Mouse (Mus musculus): Measurements from ENCODE around the gene Tmem14a. TPM values are rescaled to one million over a fixed set of nuclear protein-coding genes. Genes with fewer than 3 reads are reported as not detected.

Tmem14a gene
- polyA plus RNA-seq, 1 experiment from 2014 or later = 12.1 TPM

DNA sequence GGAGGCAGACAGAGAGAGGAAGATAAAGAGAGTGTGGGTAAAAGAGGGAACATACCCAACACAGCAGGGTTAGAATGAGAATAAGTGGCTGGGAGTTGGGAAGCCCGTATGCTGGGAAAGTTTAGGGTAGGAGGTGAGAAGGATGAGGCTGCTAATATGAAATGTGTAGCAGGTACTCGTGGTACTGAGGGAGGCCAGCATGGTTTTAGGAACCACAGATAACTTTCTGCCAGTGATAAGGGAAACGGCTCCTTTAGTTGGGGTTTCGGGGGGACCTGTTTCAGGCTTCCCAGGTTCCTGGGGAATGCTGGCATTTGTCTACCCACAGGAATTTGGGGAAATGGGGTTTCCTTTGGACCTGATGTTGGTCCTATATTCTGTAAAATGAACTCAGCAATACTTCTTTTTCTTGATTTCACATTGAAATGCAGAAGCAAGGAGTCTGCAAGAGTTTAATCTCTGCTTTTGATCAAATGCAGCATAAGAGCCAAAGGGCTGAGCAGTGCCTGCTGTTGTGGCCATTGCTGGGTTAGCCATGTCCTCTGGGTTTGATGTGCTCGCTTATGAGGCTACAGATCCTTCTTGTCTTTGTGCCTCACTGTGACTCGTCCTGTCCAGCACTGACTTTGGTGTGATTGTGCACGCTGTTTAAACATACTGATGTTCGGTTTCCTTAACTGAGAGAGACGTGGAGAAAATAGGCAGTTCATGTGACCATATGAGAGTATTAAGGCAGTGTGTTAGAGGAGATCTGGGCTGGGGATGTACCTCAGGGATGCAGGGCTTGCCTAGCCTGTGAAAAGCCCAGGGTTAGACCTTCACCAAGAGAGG lies 30.4 kb downstream of the Tmem14a start:
- H3K9ac ChIP-seq (ENCODE audit: low read length) = no peak overlapping the region
- H3K36me3 ChIP-seq (ENCODE audit: control insufficient read depth, insufficient read depth, low read length) = no peaks in the 10 kb centered on the region
- no peaks in the 10 kb centered on the region for H3K27me3 ChIP-seq (ENCODE audit: control insufficient read depth, insufficient read depth, low read length)
- DNase-seq (ENCODE audit: low spot score) = no peak
- 81% methylated on average over 9 of the region's 9 CpGs for WGBS
- H3K9me3 ChIP-seq (ENCODE audit: control insufficient read depth, low read length) = no peaks in the 10 kb centered on the region
- ATAC-seq (replicated peaks; ENCODE audit: low FRiP score) = no peak
- H3K4me2 ChIP-seq (ENCODE audit: low read depth, low read length, severe bottlenecking) = no peak overlapping the region
- H3K4me3 ChIP-seq (ENCODE audit: low read depth, low read length) = no peak overlapping the region
- no peak overlapping the region for H3K27ac ChIP-seq (ENCODE audit: low read depth, low read length)
- H3K4me1 ChIP-seq (replicated peaks; ENCODE audit: control insufficient read depth, insufficient read depth, low read length) = no peaks in the 10 kb centered on the region

- DNase-seq (ENCODE audit: low spot score) (no peak), ATAC-seq (replicated peaks; ENCODE audit: low FRiP score) (no peak)
- Histone ChIP-seq H3K27ac (ENCODE audit: low read depth, low read length) (no peak overlapping the region), H3K27me3 (ENCODE audit: control insufficient read depth, insufficient read depth, low read length) (no peaks in the 10 kb centered on the region), H3K9me3 (ENCODE audit: control insufficient read depth, low read length) (no peaks in the 10 kb centered on the region), H3K4me3 (ENCODE audit: low read depth, low read length) (no peak overlapping the region), H3K4me2 (ENCODE audit: low read depth, low read length, severe bottlenecking) (no peak overlapping the region), H3K9ac (ENCODE audit: low read length) (no peak overlapping the region), H3K4me1 (replicated peaks; ENCODE audit: control insufficient read depth, insufficient read depth, low read length) (0 out of 2 replicates have a peak, but pooled peaks cover 1% of the 10 kb centered on the region), H3K36me3 (ENCODE audit: control insufficient read depth, insufficient read depth, low read length) (no peaks in the 10 kb centered on the region)
- WGBS = 65% methylated on average over 6 of the region's 6 CpGs
These were observed 33.3 kb downstream of the Tmem14a start for GRCm38 (mm10) chr1:21251661-21252060.

- Histone ChIP-seq H3K27ac (ENCODE audit: low read depth, low read length) (no peak overlapping the region), H3K4me3 (ENCODE audit: low read depth, low read length) (no peak overlapping the region), H3K9ac (ENCODE audit: low read length) (no peak overlapping the region), H3K27me3 (ENCODE audit: control insufficient read depth, insufficient read depth, low read length) (no peaks in the 10 kb centered on the region), H3K4me2 (ENCODE audit: low read depth, low read length, severe bottlenecking) (no peak overlapping the region), H3K36me3 (ENCODE audit: control insufficient read depth, insufficient read depth, low read length) (no peaks in the 10 kb centered on the region), H3K9me3 (ENCODE audit: control insufficient read depth, low read length) (no peaks in the 10 kb centered on the region), H3K4me1 (replicated peaks; ENCODE audit: control insufficient read depth, insufficient read depth, low read length) (0 out of 2 replicates have a peak, but pooled peaks cover 1% of the 10 kb centered on the region)
- WGBS = 92% methylated on average over 10 of the region's 10 CpGs
- DNase-seq (ENCODE audit: low spot score) = no peak
- ATAC-seq (replicated peaks; ENCODE audit: low FRiP score) = no peak
These were observed 34.4 kb downstream of the Tmem14a start for GRCm38 (mm10) chr1:21252566-21253302.

- Histone ChIP-seq H3K36me3 (ENCODE audit: control insufficient read depth, insufficient read depth, low read length) (no peaks in the 10 kb centered on the region), H3K9ac (ENCODE audit: low read length) (no peak overlapping the region), H3K4me1 (replicated peaks; ENCODE audit: control insufficient read depth, insufficient read depth, low read length) (0 out of 2 replicates have a peak, but pooled peaks cover 1% of the 10 kb centered on the region), H3K27ac (ENCODE audit: low read depth, low read length) (no peak overlapping the region), H3K4me2 (ENCODE audit: low read depth, low read length, severe bottlenecking) (no peak overlapping the region), H3K27me3 (ENCODE audit: control insufficient read depth, insufficient read depth, low read length) (no peaks in the 10 kb centered on the region), H3K9me3 (ENCODE audit: control insufficient read depth, low read length) (no peaks in the 10 kb centered on the region), H3K4me3 (ENCODE audit: low read depth, low read length) (no peak overlapping the region)
- ATAC-seq (replicated peaks; ENCODE audit: low FRiP score) (no peak), DNase-seq (ENCODE audit: low spot score) (no peak)
- WGBS = 83% methylated on average over 1 of the region's 1 CpGs
These were observed 34.9 kb downstream of the Tmem14a start for GRCm38 (mm10) chr1:21253303-21253650.

GRCm38 (mm10) chr1:21253856-21254255 lies 35.5 kb downstream of the Tmem14a start:
- no peak for ATAC-seq (replicated peaks; ENCODE audit: low FRiP score)
- 68% methylated on average over 4 of the region's 4 CpGs for WGBS
- no peaks in the 10 kb centered on the region for H3K36me3 ChIP-seq (ENCODE audit: control insufficient read depth, insufficient read depth, low read length)
- DNase-seq (ENCODE audit: low spot score) = no peak
- no peak overlapping the region for H3K4me2 ChIP-seq (ENCODE audit: low read depth, low read length, severe bottlenecking)
- no peaks in the 10 kb centered on the region for H3K27me3 ChIP-seq (ENCODE audit: control insufficient read depth, insufficient read depth, low read length)
- H3K4me1 ChIP-seq (replicated peaks; ENCODE audit: control insufficient read depth, insufficient read depth, low read length) = 0 out of 2 replicates have a peak, but pooled peaks cover 1% of the 10 kb centered on the region
- no peak overlapping the region for H3K4me3 ChIP-seq (ENCODE audit: low read depth, low read length)
- no peaks in the 10 kb centered on the region for H3K9me3 ChIP-seq (ENCODE audit: control insufficient read depth, low read length)
- no peak overlapping the region for H3K9ac ChIP-seq (ENCODE audit: low read length)
- no peak overlapping the region for H3K27ac ChIP-seq (ENCODE audit: low read depth, low read length)

DNA sequence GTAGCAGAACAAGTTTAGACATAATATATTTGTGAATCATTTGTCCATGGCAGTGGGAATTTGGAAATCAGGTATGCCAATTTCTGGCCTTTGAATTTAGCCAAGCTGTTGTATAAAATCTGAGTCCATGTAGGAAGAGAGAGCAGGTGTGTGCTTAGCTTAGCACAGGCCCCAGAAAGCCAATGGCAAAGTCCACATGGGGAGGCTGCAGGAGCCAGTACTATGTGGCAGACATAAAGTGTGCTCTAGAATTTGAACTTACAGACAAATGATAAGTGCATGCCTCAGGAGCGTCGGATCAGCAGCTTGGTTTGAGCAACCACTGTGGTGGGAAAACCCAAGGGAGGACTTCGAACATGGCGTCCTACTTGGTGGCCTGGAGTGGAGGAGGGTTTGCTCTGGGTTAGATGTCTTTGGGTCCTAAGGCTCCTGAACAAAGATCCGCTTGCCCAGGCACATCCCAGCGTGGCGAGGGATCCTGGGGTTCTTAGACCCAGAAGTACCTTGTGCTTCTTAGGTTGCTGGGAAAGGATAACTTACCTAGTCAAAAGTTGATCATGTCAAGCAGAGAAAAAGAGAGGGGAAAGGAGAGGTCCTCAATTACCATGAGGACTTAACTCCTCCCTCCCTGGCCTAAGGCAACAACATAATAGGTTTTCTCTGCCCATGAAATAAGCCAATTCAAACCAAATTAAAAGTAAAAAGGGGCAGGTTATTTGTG lies 37.4 kb downstream of the Tmem14a start:
- ATAC-seq (replicated peaks; ENCODE audit: low FRiP score) (no peak), DNase-seq (ENCODE audit: low spot score) (no peak)
- 89% methylated on average over 7 of the region's 7 CpGs for WGBS
- Histone ChIP-seq H3K4me2 (ENCODE audit: low read depth, low read length, severe bottlenecking) (no peak overlapping the region), H3K4me1 (replicated peaks; ENCODE audit: control insufficient read depth, insufficient read depth, low read length) (0 out of 2 replicates have a peak, but pooled peaks cover 1% of the 10 kb centered on the region), H3K9me3 (ENCODE audit: control insufficient read depth, low read length) (no peaks in the 10 kb centered on the region), H3K36me3 (ENCODE audit: control insufficient read depth, insufficient read depth, low read length) (no peaks in the 10 kb centered on the region), H3K27ac (ENCODE audit: low read depth, low read length) (no peak overlapping the region), H3K27me3 (ENCODE audit: control insufficient read depth, insufficient read depth, low read length) (no peaks in the 10 kb centered on the region), H3K9ac (ENCODE audit: low read length) (no peak overlapping the region), H3K4me3 (ENCODE audit: low read depth, low read length) (no peak overlapping the region)

GRCm38 (mm10) chr1:21256391-21256790 lies 38.0 kb downstream of the Tmem14a start:
- DNase-seq (ENCODE audit: low spot score) (no peak), ATAC-seq (replicated peaks; ENCODE audit: low FRiP score) (no peak)
- 66% methylated on average over 3 of the region's 3 CpGs for WGBS
- H3K4me1 ChIP-seq (replicated peaks; ENCODE audit: control insufficient read depth, insufficient read depth, low read length) = 0 out of 2 replicates have a peak, but pooled peaks cover 1% of the 10 kb centered on the region
- H3K4me3 ChIP-seq (ENCODE audit: low read depth, low read length) = no peak overlapping the region
- H3K27me3 ChIP-seq (ENCODE audit: control insufficient read depth, insufficient read depth, low read length) = no peaks in the 10 kb centered on the region
- H3K36me3 ChIP-seq (ENCODE audit: control insufficient read depth, insufficient read depth, low read length) = no peaks in the 10 kb centered on the region
- no peak overlapping the region for H3K9ac ChIP-seq (ENCODE audit: low read length)
- H3K9me3 ChIP-seq (ENCODE audit: control insufficient read depth, low read length) = no peaks in the 10 kb centered on the region
- H3K4me2 ChIP-seq (ENCODE audit: low read depth, low read length, severe bottlenecking) = no peak overlapping the region
- no peak overlapping the region for H3K27ac ChIP-seq (ENCODE audit: low read depth, low read length)

DNA sequence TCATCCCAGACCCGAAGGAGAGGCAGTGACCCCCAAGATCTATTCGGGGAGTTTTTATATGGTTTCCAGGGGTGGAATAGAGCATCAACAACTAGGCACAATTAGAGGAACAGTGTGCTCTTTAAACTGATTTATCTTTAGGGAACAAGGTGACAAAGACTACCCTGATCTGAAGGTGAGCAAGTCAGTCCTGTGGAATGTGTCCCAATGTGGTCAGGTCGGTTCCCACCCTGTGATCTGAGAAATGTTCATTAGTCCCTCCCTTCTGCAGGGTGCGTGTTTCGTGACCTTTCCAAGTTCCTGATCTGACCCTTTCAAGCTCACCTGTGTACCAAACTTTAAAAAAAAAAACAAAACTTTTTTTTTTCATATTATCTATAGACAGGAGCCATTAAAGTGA lies 38.5 kb downstream of the Tmem14a start:
- no peak overlapping the region for H3K4me2 ChIP-seq (ENCODE audit: low read depth, low read length, severe bottlenecking)
- WGBS = 85% methylated on average over 5 of the region's 5 CpGs
- ATAC-seq (replicated peaks; ENCODE audit: low FRiP score) = no peak
- no peak overlapping the region for H3K27ac ChIP-seq (ENCODE audit: low read depth, low read length)
- no peak for DNase-seq (ENCODE audit: low spot score)
- H3K9me3 ChIP-seq (ENCODE audit: control insufficient read depth, low read length) = no peaks in the 10 kb centered on the region
- H3K27me3 ChIP-seq (ENCODE audit: control insufficient read depth, insufficient read depth, low read length) = no peaks in the 10 kb centered on the region
- H3K4me1 ChIP-seq (replicated peaks; ENCODE audit: control insufficient read depth, insufficient read depth, low read length) = 0 out of 2 replicates have a peak, but pooled peaks cover 1% of the 10 kb centered on the region
- H3K36me3 ChIP-seq (ENCODE audit: control insufficient read depth, insufficient read depth, low read length) = no peaks in the 10 kb centered on the region
- no peak overlapping the region for H3K4me3 ChIP-seq (ENCODE audit: low read depth, low read length)
- no peak overlapping the region for H3K9ac ChIP-seq (ENCODE audit: low read length)

Measured in forebrain, embryonic 11.5 days (tissue).